Mouse (Mus musculus) urinary bladder, postnatal 4 days (tissue): ENCODE measurements around the gene Shisa4.
"Not testable (repeated sequence)": the region's sequence is repeated elsewhere in the genome, so short reads cannot be mapped to it uniquely, and the experiment has no call there.

Source experiments
- DNase-seq, 2 experiments: peaks; one replicate each; pipeline ENCODE4 v3.0.0; 2021 to 2022; ENCODE audit warnings: low spot score in 2 of 2

Shisa4 gene

GRCm38 (mm10) chr1:135374868-135375581, at the start of gene Shisa4:
Gene Shisa4 (minus strand): TSS chr1:135375237.
- DNase-seq = peak; percentile 75 to 77

DNA sequence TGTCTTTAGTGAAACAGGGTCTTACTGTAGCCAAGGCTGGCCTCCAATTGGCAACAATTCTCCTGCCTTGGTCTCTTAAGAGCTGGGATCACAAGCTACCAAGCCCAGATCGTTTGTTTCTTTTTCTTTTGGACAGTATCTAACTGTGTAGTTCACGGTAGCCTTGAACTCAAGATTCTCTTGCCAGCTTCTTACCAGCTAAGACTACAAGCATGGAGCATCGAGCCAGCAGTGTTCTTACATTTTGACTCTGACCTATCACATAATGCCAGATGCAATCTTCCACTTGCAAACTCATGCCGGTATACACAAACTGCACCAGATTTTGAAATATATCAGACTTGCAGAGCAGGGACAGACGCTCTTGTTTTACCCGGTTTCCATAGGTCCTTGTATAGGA, 47.7 kb upstream of the Shisa4 start:
- no peak for DNase-seq

DNA sequence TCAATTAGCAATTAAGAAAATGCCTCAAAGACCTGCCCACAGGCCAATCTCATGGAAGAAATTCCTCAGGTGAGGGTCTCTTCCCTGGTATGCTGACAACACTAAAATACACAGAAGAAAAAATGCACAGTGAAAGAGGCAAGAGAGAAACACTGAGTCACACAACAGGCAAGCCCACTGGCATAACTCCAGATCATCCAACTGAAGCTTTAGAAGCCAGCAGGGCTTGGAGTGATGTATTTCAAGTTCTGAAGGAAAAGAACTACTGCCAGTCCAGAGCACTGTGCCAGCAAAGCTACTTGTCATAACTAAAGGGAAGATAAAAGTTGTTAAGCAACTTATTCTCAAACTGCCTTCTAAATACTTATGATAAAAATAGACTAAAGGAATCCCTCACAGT, 39.0 kb upstream of the Shisa4 start:
- no peak for DNase-seq

- DNase-seq = no peak
These were observed 37.1 kb upstream of the Shisa4 start for GRCm38 (mm10) chr1:135412130-135412529.

GRCm38 (mm10) chr1:135410967-135411366, 35.9 kb upstream of the Shisa4 start:
- no peak for DNase-seq

- no peak for DNase-seq
These were observed 33.9 kb upstream of the Shisa4 start for GRCm38 (mm10) chr1:135408973-135409372.

DNA sequence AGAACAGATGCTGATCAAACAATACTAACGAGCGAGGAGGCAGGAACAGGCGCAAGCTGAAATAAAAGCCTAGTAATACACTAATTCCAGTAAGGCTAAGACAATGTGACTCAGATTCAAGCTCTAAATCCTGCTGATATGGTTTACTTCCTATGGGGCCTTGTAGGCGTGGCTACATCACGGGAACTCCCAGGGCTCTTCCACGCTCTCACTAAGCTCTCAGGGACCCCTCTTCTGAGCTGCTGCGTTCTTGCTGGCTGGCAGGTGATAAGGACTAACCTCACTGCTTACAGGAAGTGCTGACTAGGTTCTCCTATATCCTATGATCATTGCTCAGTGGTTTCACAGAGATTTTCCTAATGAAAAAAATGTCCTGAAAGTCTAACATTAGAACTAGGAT, 30.3 kb upstream of the Shisa4 start:
- DNase-seq = no peak

DNA sequence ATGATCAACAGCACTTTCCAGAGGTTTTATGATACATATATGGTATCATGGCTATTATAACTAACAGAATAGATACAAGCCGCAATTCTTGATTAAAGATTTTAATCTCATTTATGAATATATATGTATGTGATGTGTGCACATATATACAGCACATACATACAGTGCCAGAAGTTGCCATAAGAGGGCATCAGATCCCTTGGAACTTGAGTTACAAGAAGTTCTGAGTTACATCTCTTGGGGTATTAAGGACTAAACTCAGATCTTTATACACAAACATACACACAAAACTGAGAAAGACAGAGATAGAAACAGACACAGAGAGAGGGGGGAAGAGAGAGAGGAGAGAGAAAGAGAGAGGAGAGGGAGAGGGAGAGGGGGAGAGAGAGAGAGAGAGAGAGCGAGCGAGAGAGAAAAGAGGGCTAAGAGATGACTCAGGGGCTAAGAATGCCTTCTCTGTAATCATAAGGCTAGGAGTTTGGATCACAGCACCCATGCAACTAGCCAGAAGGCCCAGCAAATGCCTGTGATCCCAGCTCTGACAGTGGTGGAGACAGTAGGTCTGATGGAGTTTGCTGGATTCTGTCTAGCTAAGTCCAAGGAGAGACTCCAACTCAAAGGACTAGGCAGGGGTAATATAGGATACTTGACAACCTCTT, 26.5 kb upstream of the Shisa4 start:
- no peak for DNase-seq

GRCm38 (mm10) chr1:135399466-135399865, 24.4 kb upstream of the Shisa4 start:
- DNase-seq = no peak

DNA sequence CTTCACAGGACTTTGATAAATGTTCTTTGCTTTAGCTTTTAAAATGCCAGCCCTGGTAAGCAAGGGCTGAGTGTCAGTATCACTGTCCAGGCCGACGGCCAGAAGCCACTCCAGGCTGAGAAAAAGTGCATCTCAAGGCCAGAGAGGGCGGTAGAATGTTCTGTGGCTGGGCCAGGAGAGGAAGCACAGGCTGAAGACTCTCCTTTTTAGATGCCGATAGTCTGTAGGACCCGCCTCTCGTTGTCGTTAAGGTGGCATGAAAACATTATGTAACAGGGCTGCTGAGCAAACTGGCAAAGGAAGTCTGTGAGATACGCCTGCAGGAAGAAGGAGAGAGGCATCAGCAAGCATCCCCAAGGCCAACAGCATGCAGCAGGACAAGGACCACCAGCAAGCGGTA, 10.1 kb upstream of the Shisa4 start:
- DNase-seq = no peak

GRCm38 (mm10) chr1:135384171-135384570, 9.1 kb upstream of the Shisa4 start:
- no peak for DNase-seq

GRCm38 (mm10) chr1:135381560-135381959, 6.5 kb upstream of the Shisa4 start:
- not testable (repeated sequence) for DNase-seq

DNA sequence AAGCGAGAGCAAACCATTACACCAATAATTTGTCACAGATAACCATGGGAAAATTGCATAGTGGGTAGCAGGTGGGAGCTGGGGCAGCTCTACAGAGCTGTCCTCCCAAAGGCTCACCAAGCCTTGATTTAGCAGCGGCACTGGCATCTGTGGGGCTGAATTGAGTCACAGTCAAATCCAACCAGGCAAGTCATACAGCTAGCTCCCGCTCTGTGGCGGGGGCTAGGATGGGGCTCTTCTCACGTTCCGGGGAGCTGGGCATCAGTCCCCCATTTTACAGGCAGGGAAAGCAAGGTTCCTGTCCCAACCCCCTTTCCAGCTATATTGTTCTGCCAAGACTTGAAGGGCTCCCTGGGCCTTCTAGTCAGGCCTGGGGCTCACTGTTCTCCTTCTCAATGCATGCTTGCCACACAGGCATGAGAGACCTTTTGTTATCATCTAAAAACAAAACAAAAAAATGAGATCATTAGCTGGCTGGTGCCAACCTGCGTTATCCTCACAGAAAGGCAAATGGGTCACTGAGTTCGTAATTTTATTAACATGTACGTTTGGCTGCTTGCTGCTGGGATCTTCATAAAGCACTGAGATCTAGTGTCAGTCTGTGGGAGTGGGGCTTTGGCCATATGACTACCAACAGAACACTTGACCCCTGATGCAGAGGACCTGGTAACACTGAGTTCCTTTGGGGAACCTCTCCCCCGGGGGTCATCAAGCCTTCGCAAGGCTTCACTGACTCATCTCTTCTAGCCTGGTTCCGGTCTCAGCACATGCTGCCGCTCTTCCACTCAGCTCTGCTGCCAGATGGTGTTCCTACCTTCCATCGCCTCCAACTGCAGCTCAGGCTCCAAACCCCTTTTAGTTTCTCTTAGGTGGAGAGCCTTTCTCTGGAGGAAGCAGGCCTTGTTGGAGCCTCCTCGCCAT, 5.3 kb upstream of the Shisa4 start:
- no peak for DNase-seq

DNA sequence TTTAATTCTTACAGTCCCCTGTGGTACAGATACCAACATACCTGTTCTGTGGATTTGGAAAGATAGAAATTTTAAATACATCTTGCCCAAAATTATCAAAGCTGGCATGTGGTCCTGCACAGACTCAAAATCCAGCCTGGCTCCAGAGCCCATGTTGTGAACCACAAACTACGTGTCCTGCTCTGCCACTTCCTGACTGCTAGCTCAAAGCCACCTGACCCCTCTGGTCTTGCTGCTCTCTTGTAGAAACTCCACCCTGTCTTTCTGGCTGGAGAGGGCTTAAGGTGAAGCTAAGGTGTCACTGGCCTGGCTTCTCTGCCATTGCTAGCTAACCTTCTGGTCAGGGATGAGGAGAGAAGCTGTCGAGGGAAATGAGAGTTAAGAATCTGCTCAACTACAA, 4.0 kb upstream of the Shisa4 start:
- DNase-seq = no peak

GRCm38 (mm10) chr1:135378576-135378975, 3.5 kb upstream of the Shisa4 start:
- no peak for DNase-seq

- no peak for DNase-seq
These were observed 716 bp downstream of the Shisa4 start for GRCm38 (mm10) chr1:135374175-135374867.

DNA sequence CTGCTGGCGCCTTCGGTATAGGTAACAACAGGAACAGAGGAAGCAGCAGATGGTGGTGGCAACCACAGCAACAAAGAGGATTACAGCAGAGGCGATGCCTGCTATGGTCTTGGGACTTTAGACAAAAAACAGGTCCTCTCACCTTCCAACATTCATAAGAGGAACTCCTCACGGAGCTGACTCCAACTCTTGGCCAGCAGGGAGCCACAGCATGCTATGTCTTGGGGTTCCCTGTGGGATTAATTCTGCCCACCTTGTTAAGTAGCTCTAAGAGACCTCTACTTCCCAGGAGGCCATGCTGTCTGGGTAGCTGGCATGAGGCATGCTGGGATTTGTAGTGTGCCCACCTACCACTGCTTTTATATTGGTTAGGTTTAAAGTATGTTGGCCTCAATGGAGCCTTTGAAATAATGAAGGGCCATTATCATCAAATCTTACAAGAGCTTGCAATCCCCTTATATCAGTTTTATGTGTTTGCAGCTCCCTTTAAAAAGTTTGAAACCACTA, 1.8 kb downstream of the Shisa4 start:
- no peak for DNase-seq

DNA sequence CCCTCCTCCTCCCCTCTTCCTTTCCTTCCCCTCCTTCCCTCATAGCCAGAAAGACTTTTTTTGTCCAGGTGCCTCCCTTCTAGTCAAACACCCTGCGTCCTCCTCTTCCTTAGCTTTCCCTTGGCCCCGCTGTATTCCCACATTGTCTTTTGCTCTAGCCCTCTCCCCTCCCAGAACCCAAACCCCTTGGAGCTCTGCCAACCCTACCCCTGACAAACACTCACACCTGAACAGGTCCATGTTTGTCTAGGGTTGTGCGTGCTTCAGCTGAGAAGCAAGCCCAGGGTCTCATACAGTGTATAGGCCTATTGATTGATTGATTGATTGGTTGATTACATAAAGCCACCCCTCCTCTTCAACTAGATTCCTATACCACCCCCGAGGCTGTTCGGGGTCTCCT, 5.6 kb downstream of the Shisa4 start:
- no peak for DNase-seq

- peak in 1 of 2 experiments; percentile 66 for DNase-seq
These were observed 6.1 kb downstream of the Shisa4 start for GRCm38 (mm10) chr1:135368982-135369381.

DNA sequence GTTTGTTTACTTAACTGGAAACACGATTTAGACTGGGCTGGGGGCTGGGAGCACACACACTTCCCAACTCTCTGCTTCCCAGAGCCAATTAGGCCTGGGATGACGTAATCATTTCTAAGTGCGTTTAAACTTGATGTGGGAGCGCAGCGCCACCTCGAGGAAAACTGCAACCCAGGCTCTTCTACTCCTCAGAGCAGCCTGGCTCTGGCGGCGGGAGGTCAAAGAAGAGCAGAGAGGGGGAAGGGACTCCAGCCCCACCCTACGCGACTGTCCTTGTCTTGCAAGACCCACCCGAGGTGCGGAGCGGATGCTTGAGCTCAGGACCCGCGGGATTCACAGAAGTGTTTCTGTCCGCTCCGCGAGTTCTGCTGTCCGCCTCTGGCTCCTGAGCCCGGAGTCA, 6.8 kb downstream of the Shisa4 start:
- DNase-seq = peak; percentile 78 to 89

DNA sequence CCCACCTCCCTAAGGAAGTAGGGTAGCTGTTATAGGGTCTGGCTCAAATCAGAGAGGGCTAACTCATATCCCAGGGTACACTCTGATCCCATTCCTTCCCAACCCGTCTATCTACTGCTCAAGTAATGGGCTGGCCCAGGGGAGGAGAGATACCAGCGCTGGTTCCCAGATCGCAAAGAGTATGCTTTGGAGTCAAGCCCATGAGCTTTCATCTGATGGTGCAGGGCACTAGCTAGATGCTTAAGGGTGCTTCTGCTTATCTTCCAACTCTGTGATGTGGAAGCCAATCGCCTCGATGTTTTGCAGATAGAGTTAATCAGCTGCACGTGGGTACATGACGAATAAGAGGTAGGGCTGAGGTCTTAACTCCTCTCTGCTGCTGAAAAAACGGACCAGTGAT, 7.4 kb downstream of the Shisa4 start:
- DNase-seq = no peak

GRCm38 (mm10) chr1:135367005-135367404, 8.0 kb downstream of the Shisa4 start:
- DNase-seq = no peak
